Mouse (Mus musculus) C2C12 (cell line): ENCODE measurements around the gene Ccdc33. TPM values are rescaled to one million over a fixed set of nuclear protein-coding genes. Genes with fewer than 3 reads are reported as not detected.

Experiments used
- H3K27me3 ChIP-seq: one replicate; pipeline ENCODE4 v1.6.1; 2011; ENCODE audit not compliant: control insufficient read depth, insufficient read depth, insufficient read length
- H3K36me3 ChIP-seq: one replicate; pipeline ENCODE4 v1.6.1; 2011; ENCODE audit not compliant: control insufficient read depth, insufficient read depth
- H3K4me3 ChIP-seq: one replicate; pipeline ENCODE4 v1.5.1; 2011; ENCODE audit warnings: mild to moderate bottlenecking, control low read depth; ENCODE audit not compliant: poor library complexity, insufficient read depth, severe bottlenecking
- H3K79me2 ChIP-seq: one replicate; pipeline ENCODE4 v1.6.1; 2011; ENCODE audit not compliant: control insufficient read depth, insufficient read depth
- H3K79me3 ChIP-seq: one replicate; pipeline ENCODE4 v1.6.1; 2011; ENCODE audit warnings: low read depth, control low read depth
- H3ac ChIP-seq: one replicate; pipeline ENCODE3; 2011; ENCODE audit warnings: low read depth; ENCODE audit not compliant: control insufficient read depth, insufficient read length
- CEBPB ChIP-seq: IDR thresholded peaks from one replicate; pipeline ENCODE4 v1.6.1; 2011; ENCODE audit warnings: low read depth, mild to moderate bottlenecking, control low read depth, moderate library complexity
- CTCF ChIP-seq: IDR thresholded peaks from one replicate; pipeline ENCODE4 v1.5.1; 2011; ENCODE audit not compliant: control insufficient read depth, insufficient read depth, insufficient read length
- FOSL1 ChIP-seq: IDR thresholded peaks from one replicate; pipeline ENCODE4 v1.8.0; 2011; ENCODE audit warnings: mild to moderate bottlenecking, low read length; ENCODE audit not compliant: poor library complexity, insufficient read depth, severe bottlenecking
- MAX ChIP-seq: IDR thresholded peaks from one replicate; pipeline ENCODE4 v1.6.1; 2011; ENCODE audit warnings: mild to moderate bottlenecking, control low read depth
- MYOD1 ChIP-seq: IDR thresholded peaks from one replicate; pipeline ENCODE4 v1.6.1; 2011; ENCODE audit warnings: low read depth; ENCODE audit not compliant: control insufficient read depth, insufficient read length
- MYOG ChIP-seq: IDR thresholded peaks from one replicate; pipeline ENCODE4 v1.6.1; 2011; ENCODE audit not compliant: control insufficient read depth, insufficient read length; ENCODE audit errors: extremely low read depth
- USF1 ChIP-seq: IDR thresholded peaks from one replicate; pipeline ENCODE4 v1.6.1; 2011; ENCODE audit warnings: low read depth, mild to moderate bottlenecking, control low read depth, moderate library complexity
- polyA plus RNA-seq: library from polyadenylated mRNA; unstranded; fragments of >200 nt; fragmentation: generic; extraction: Trizol; gene quantifications from one replicate; pipeline ENCODE4 v1.2.1, GENCODE M21; 2012; ENCODE audit warnings: missing spikeins

Gene Ccdc33
- polyA plus RNA-seq, 1 experiment = not detected

DNA sequence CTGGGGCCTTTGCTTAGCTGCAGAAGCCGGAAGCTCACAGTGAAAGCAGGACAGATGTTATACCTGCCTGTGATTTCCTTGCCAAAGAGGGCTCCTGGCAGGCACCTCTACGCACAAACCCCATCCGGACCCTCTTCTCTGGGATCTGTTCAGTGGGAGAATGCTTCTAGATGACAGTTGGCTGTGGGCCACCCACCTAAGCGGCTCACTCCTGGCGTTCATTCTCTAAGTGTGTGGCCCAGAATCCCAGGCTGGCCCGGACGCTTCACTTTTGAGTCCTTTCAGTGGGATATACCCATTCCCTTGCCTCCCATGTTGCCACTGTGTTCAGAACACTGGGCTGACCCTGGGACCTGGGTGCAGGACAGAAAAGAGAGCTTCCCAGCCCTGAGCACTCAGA, 31.8 kb downstream of the Ccdc33 start:
- TF ChIP-seq CTCF (no peak), MYOG (no peak), CEBPB (no peak), FOSL1 (no peak), USF1 (no peak), MAX (no peak), MYOD1 (no peak)
- no peak overlapping the region for H3K4me3 ChIP-seq
- H3K36me3 ChIP-seq = no peaks in the 10 kb centered on the region
- H3K79me2 ChIP-seq = no peaks in the 10 kb centered on the region
- H3K27me3 ChIP-seq = peaks cover 59% of the 10 kb centered on the region
- H3K79me3 ChIP-seq = no peaks in the 10 kb centered on the region
- H3ac ChIP-seq = no peak overlapping the region

DNA sequence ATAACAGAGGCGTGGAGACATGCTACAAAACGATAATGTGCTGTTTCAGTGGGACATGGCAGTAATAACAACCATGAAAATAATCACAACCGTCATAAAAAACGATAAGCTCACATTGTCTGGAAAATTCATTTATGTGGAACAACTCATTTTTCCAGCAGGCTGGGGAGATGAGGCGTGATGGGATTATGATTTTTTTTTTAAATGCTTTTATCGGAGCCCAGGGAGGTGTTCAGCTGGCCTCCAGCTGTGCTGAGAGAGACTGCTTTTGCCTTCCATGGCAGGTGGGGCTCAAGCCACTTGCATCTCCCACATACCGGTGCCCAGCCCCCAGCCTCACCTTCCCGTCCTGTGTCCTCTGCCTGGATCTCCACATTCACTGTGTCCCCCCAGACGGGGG, 32.4 kb downstream of the Ccdc33 start:
- no peaks in the 10 kb centered on the region for H3K79me3 ChIP-seq
- H3ac ChIP-seq = no peak overlapping the region
- no peaks in the 10 kb centered on the region for H3K36me3 ChIP-seq
- no peaks in the 10 kb centered on the region for H3K79me2 ChIP-seq
- no peak overlapping the region for H3K4me3 ChIP-seq
- TF ChIP-seq MYOD1 (no peak), FOSL1 (no peak), MAX (no peak), CTCF (no peak), CEBPB (no peak), MYOG (no peak), USF1 (no peak)
- peaks cover 65% of the 10 kb centered on the region for H3K27me3 ChIP-seq

DNA sequence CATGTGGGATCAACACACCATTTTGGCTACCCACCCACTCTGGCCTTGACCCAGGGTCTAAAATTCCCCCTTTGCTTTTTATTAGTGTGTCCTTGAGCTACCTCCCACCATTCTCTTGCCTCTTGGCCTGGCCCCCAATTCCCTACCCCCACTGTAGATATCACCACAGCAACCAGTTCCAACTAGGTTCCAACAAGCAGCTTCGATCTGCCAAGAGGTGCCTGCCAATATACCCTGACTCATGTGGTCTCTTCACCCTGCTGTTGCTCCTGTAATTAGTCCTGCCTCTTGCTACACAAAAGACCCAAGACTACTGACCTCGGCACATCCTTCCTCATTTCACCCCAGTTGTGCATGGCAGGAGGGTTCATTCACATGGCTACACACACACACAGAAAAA, 33.5 kb downstream of the Ccdc33 start:
- peaks cover 63% of the 10 kb centered on the region for H3K27me3 ChIP-seq
- TF ChIP-seq MYOD1 (no peak), MAX (no peak), FOSL1 (no peak), CTCF (no peak), USF1 (no peak), CEBPB (no peak), MYOG (no peak)
- no peaks in the 10 kb centered on the region for H3K36me3 ChIP-seq
- no peaks in the 10 kb centered on the region for H3K79me2 ChIP-seq
- H3ac ChIP-seq = no peak overlapping the region
- no peaks in the 10 kb centered on the region for H3K79me3 ChIP-seq
- no peak overlapping the region for H3K4me3 ChIP-seq

DNA sequence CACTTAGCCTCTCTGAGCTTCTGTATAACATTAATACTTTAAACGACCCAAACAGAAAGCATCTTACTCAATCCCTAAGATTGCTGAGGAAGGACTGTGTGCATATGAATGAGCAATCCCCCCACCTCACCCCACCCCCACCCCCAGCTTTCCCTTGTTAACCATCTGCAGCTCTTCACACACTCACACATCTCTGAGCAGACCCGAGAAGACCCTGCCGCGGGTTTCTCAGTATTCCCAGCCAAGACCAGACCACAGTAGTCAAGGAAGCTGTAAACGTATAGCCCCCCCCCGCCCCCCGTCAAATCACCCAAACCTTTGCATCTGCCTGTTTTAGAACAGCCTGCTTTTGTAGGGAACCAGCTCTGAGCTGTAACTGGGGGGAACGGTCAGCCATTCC, 34.0 kb downstream of the Ccdc33 start:
- peaks cover 67% of the 10 kb centered on the region for H3K27me3 ChIP-seq
- H3ac ChIP-seq = no peak overlapping the region
- no peaks in the 10 kb centered on the region for H3K79me2 ChIP-seq
- H3K4me3 ChIP-seq = no peak overlapping the region
- TF ChIP-seq MYOD1 (no peak), MYOG (no peak), USF1 (no peak), FOSL1 (no peak), CTCF (no peak)
- no peaks in the 10 kb centered on the region for H3K79me3 ChIP-seq
- H3K36me3 ChIP-seq = no peaks in the 10 kb centered on the region

DNA sequence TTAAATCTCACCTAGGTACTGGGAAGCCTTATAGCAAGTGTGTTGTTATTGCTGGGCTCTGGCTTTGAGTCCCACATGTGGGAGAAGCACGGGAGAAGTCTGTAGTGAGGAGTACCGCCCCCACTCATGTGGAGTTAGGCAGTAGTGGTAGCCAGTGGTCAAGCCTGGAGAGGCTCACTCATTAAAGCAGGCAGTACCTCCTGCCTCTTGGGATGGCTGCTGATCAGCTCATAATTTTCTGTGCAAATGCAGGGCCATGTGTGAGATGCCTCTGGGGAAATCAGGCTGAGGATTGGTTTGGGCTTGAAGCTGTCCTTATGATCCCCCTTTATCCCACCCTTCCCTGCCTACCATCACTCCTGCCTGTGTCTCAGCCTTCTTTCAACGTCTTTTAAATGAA, 44.1 kb downstream of the Ccdc33 start:
- TF ChIP-seq FOSL1 (no peak), MAX (no peak), CTCF (no peak), MYOD1 (no peak), CEBPB (no peak), MYOG (no peak), USF1 (no peak)
- H3ac ChIP-seq = no peak overlapping the region
- no peak overlapping the region for H3K4me3 ChIP-seq
- H3K27me3 ChIP-seq = peaks cover 59% of the 10 kb centered on the region
- H3K79me3 ChIP-seq = no peaks in the 10 kb centered on the region
- no peaks in the 10 kb centered on the region for H3K36me3 ChIP-seq
- H3K79me2 ChIP-seq = no peaks in the 10 kb centered on the region

DNA sequence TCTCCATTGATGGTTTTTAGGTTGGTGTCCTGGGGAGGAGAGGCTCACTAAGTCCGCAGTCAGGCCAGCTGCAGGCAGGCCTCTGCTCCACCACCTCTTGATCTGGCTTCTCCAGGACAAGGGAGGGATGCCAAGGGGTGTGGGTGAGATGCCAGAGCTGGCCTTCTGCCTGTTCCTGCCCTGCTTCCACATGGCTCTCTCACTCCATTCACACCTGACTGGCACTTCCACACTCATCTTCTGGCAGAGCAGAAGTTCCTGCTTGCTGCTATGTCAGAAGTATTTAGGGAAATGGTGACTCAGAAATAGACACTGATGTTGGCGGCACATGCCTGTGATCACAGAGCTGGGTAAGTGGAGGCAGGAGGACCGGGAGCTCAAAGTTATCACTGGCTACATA, 51.1 kb downstream of the Ccdc33 start:
- Histone ChIP-seq H3K79me2 (no peaks in the 10 kb centered on the region), H3K36me3 (no peaks in the 10 kb centered on the region), H3ac (no peak overlapping the region), H3K27me3 (peaks cover 42% of the 10 kb centered on the region), H3K4me3 (no peak overlapping the region), H3K79me3 (no peaks in the 10 kb centered on the region)
- TF ChIP-seq FOSL1 = no peak
